Mouse (Mus musculus): ENCODE data around the gene Olfr809. TPM values are rescaled to one million over a fixed set of nuclear protein-coding genes. Genes with fewer than 3 reads are reported as not detected.

The Olfr809 gene
- polyA plus RNA-seq (2012; rRNA removed; ENCODE audit: low replicate concordance), result not detected in 2 replicates

DNA sequence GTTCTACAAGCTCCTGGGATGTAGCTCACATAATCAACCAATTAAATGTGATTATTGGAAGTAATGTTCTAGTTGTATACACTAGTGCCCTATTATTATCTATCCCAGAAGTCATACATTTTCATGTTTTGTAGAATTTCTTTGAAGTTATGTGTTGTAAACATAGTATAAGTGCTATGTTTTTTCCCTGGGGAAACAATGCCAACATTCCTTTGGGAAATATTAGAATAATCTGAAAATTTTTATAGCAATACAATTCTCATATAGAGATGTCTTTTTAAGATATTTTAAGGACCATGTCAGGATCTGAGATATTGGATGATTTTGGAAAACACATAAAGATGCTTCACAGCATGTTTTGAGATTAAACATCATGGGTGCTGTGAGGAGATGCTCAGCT lies at the start of gene Olfr809:
Gene Olfr809 (plus strand): TSS at position 301 of the 400 bp plus-strand sequence.

DNA sequence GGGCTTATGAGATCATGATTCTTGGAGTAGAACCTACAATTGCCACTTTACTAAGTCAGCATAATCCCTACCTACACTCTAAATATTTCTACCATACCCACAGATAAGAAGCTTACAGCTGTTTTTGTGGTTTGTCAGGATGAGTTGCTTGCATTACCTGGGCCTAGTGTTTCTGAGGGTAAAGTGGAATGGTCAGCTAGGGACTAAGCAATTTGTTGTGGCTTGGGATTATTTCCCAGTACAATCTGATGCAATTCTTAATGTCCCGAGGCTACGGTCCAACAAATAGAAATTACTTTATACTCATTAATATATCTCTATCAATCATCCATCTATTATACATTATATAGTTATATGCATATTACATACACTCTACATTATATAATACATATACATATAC lies 45.2 kb upstream of the Olfr809 start, which contains the start of gene Olfr805:
Gene Olfr805 (minus strand): TSS at position 101 of the 400 bp plus-strand sequence.

DNA sequence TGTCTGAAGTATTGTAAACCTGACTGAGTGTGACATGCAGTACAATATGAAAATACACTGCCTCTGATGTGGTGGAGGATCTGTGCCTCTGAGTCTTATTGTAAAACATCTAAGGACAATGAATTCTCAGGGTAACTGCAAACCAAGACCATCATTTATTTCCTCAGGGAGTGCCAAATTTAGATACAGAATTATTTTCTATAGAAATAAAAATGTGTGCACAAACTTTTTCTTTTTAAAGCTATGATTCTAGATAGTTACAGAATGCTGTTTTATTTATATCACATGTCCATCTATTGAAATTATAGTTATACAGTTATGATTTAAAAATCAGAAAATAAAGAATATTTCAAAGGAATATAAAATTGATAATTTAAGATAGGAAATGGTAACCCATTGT lies 32.6 kb upstream of the Olfr809 start, which contains the start of gene Olfr806:
Gene Olfr806 (minus strand): TSS at position 101 of the 400 bp plus-strand sequence.

GRCm38 (mm10) chr10:129757693-129758092 lies 16.7 kb upstream of the Olfr809 start, which contains the start of gene Olfr807:
Gene Olfr807, minus strand, starts transcription at chr10:129757793.

DNA sequence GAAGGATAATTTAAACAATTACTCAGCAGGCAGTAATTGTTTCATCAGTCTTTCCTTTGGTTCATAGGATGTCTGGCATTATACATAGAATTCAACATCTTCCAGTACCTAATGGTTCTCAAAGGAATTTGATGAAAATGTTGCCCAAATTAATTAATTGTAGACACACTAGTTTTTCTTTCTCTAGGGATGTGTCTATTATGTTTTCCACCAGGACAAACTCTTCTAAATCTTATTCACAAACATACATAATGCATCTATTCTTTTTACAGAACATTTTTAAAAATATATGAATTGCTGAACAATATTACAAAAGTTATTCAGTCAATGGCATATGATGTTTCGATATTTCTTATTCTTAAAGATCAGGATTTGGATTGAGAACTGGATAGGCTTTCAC lies 9.3 kb upstream of the Olfr809 start, which contains the start of gene Olfr808:
Gene Olfr808 (plus strand): TSS at position 301 of the 400 bp plus-strand sequence.

DNA sequence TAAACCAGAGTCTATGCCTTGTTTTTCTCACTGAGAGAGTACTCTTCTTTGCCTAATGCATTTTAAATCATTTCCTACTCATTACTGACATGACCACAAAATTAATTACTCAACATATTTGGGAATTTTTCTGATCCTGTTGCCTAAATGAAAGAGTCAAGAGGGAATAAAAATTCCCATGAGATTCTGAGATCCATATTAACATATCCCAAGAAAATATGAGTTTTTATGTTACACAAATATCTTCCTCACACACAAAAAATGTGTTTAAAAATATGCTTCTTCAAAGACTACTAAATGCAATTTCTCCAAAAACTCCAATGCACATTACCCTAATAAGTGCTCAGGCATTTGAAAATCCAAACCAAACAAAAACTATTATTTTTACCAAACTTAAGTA lies 20.4 kb downstream of the Olfr809 start, which contains the start of gene Olfr810:
Gene Olfr810 (minus strand): TSS at position 101 of the 400 bp plus-strand sequence.

GRCm38 (mm10) chr10:129804296-129804695 lies 29.9 kb downstream of the Olfr809 start, which contains the start of gene Olfr811:
Gene Olfr811, minus strand, starts transcription at chr10:129804396.

Other genes with a start within 250 kb of the Olfr809 start
- gene Olfr792, start 235.5 kb upstream of the Olfr809 start, polyA plus RNA-seq (2012; rRNA removed; ENCODE audit: low replicate concordance), result not detected in 2 replicates
- not detected in 2 replicates for gene Olfr794, start 207.0 kb upstream of the Olfr809 start, polyA plus RNA-seq (2012; rRNA removed; ENCODE audit: low replicate concordance)
- not detected in 2 replicates for gene Olfr796, start 162.1 kb upstream of the Olfr809 start, polyA plus RNA-seq (2012; rRNA removed; ENCODE audit: low replicate concordance)
- gene Olfr798, start 146.7 kb upstream of the Olfr809 start, polyA plus RNA-seq (2012; rRNA removed; ENCODE audit: low replicate concordance), result not detected in 2 replicates
- gene Olfr799, start 137.2 kb upstream of the Olfr809 start, polyA plus RNA-seq (2012; rRNA removed; ENCODE audit: low replicate concordance), result not detected in 2 replicates
- not detected in 2 replicates for gene Olfr800, start 116.9 kb upstream of the Olfr809 start, polyA plus RNA-seq (2012; rRNA removed; ENCODE audit: low replicate concordance)
- not detected in 2 replicates for gene Olfr801, start 100.8 kb upstream of the Olfr809 start, polyA plus RNA-seq (2012; rRNA removed; ENCODE audit: low replicate concordance)
- not detected in 2 replicates for gene Olfr802, start 86.5 kb upstream of the Olfr809 start, polyA plus RNA-seq (2012; rRNA removed; ENCODE audit: low replicate concordance)
- not detected in 2 replicates for gene Olfr803, start 80.4 kb upstream of the Olfr809 start, polyA plus RNA-seq (2012; rRNA removed; ENCODE audit: low replicate concordance)
- gene Olfr804, start 71.4 kb upstream of the Olfr809 start, polyA plus RNA-seq (2012; rRNA removed; ENCODE audit: low replicate concordance), result not detected in 2 replicates
- gene Olfr805, start 45.3 kb upstream of the Olfr809 start, polyA plus RNA-seq (2012; rRNA removed; ENCODE audit: low replicate concordance), result not detected in 2 replicates
- gene Olfr806, start 32.7 kb upstream of the Olfr809 start, polyA plus RNA-seq (2012; rRNA removed; ENCODE audit: low replicate concordance), result not detected in 2 replicates
- not detected in 2 replicates for gene Olfr807, start 16.8 kb upstream of the Olfr809 start, polyA plus RNA-seq (2012; rRNA removed; ENCODE audit: low replicate concordance)
- not detected in 2 replicates for gene Olfr808, start 9.2 kb upstream of the Olfr809 start, polyA plus RNA-seq (2012; rRNA removed; ENCODE audit: low replicate concordance)
- gene Olfr810, start 20.3 kb downstream of the Olfr809 start, polyA plus RNA-seq (2012; rRNA removed; ENCODE audit: low replicate concordance), result not detected in 2 replicates
- not detected in 2 replicates for gene Olfr811, start 29.8 kb downstream of the Olfr809 start, polyA plus RNA-seq (2012; rRNA removed; ENCODE audit: low replicate concordance)
- gene Olfr812, start 71.5 kb downstream of the Olfr809 start, polyA plus RNA-seq (2012; rRNA removed; ENCODE audit: low replicate concordance), result not detected in 2 replicates
- not detected in 2 replicates for gene Olfr813, start 80.7 kb downstream of the Olfr809 start, polyA plus RNA-seq (2012; rRNA removed; ENCODE audit: low replicate concordance)
- gene Olfr814, start 105.2 kb downstream of the Olfr809 start, polyA plus RNA-seq (2012; rRNA removed; ENCODE audit: low replicate concordance), result not detected in 2 replicates
- gene Olfr815, start 131.2 kb downstream of the Olfr809 start, polyA plus RNA-seq (2012; rRNA removed; ENCODE audit: low replicate concordance), result not detected in 2 replicates
- not detected in 2 replicates for gene Olfr816, start 141.0 kb downstream of the Olfr809 start, polyA plus RNA-seq (2012; rRNA removed; ENCODE audit: low replicate concordance)
- not detected in 2 replicates for gene Olfr818, start 174.5 kb downstream of the Olfr809 start, polyA plus RNA-seq (2012; rRNA removed; ENCODE audit: low replicate concordance)
- gene Olfr819, start 192.6 kb downstream of the Olfr809 start, polyA plus RNA-seq (2012; rRNA removed; ENCODE audit: low replicate concordance), result not detected in 2 replicates
- not detected in 2 replicates for gene Olfr247, start 201.5 kb downstream of the Olfr809 start, polyA plus RNA-seq (2012; rRNA removed; ENCODE audit: low replicate concordance)
- gene Gm10310, start 210.4 kb downstream of the Olfr809 start, polyA plus RNA-seq (2012; rRNA removed; ENCODE audit: low replicate concordance), result not detected in 2 replicates
- not detected in 2 replicates for gene Olfr820, start 238.0 kb downstream of the Olfr809 start, polyA plus RNA-seq (2012; rRNA removed; ENCODE audit: low replicate concordance)

All from mammary gland, adult 2 months (tissue).